Mouse (Mus musculus) bone marrow macrophage, adult 2 months (primary cell): Measurements from ENCODE around the gene Il11.

Experiments used
- CTCF ChIP-seq: IDR thresholded peaks from 2 replicates; pipeline ENCODE4 v1.5.1; 2012; ENCODE audit warnings: low read depth, mild to moderate bottlenecking, low read length, moderate library complexity
- POLR2A ChIP-seq: IDR thresholded peaks from 2 replicates; pipeline ENCODE4 v1.6.1; 2012; ENCODE audit warnings: mild to moderate bottlenecking, low read depth, low read length, borderline replicate concordance

GRCm38 (mm10) chr7:4747156-4747899 is 35.3 kb downstream of the Il11 start:
- TF ChIP-seq CTCF = no peak
- TF ChIP-seq POLR2A = no peak
